Mouse (Mus musculus): ENCODE measurements at regions not wholly inside any gene's neighbourhood (a gene's known extent, or its start where the extent isn't known, plus 50 kb on each side); places are given as distances from the start of the nearest gene placed in this dataset.
"Not testable (repeated sequence)": the region's sequence is repeated elsewhere in the genome, so short reads cannot be mapped to it uniquely, and the experiment has no call there.

DNA sequence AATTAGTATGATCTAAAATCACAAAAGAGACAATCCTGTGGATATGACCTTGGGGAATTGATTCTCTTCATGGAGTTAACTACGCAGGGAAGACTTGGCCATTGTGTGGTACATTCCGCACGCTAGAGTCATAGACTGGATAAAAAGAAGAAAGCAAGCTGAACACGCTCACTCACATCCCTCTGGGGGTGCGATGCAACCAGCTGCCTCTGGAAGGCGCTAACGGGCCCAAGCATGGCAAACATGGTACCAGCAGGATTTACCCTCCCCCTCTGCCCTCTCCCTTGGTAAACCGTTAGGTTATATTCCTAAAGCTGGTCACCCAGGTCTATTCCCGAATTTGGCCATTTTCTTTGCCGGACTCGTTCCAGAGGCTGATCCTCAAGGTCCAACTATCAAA lies 102.2 kb upstream of the Dazl start:
- no peak for ATAC-seq (ENCODE audit: poor library complexity, severe bottlenecking)

DNA sequence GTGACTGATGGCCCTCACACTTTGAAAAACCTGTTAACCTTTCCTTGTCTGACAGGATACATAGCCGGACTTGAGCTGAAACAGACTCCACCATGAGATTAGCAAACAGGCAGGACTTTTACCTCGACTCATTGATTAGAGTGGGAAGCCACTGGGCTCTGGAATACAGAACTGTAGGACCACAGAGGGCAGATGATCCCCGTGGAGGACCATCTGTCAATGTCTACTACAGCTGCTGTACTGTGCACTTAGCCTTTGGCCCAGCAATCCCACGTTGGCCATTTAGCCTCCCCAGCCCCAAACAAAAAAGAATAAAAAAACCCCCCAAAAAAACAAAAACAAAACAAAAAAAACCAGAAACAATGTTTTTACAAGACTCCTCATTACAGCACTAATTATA lies 103.9 kb upstream of the Dazl start:
- no peak for ATAC-seq (ENCODE audit: poor library complexity, severe bottlenecking)

- no peak for ATAC-seq (ENCODE audit: poor library complexity, severe bottlenecking)
These were observed 101.8 kb upstream of the Plcl2 start for GRCm38 (mm10) chr17:50407249-50407990.

DNA sequence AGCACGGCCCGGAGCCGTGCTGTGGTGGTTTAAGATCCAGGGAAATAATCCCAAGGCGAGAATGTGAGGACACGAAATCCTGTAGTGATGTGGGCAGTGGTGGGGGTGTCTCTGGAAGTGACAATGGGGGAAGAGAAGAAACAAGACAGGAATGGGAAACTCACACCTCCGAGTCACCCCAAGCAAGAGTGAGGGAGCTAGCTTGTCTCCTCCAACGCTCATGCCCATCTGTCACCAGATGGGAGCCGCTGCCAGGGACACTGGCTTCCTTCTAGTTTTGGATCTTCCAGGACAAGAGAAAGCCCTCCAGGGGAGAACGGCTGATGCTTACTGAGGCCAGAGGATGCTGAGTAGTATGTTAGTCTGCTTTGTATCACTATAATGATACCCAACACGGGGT lies 100.6 kb upstream of the Plcl2 start:
- no peak for ATAC-seq (ENCODE audit: poor library complexity, severe bottlenecking)

DNA sequence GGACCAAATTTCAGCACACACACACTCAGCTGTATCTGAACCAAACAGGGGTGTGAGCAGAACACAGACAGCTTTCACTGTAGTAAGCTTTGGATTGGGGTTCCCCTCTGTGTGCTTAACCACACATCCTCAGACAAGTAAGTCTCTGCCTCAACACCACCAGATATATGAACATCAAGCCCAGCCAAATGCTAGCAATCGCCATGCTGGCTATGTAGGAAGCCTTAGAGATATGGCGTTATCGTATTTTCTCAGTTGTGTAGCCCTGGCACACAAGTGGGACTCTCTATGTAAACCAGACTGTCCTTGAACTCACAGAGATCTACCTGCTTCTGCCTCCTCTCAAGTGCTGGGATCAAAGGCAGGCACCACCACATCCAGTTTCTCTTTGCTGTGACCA lies 99.9 kb upstream of the Plcl2 start:
- ATAC-seq (ENCODE audit: poor library complexity, severe bottlenecking), result no peak

GRCm38 (mm10) chr17:50409895-50410294 lies 99.3 kb upstream of the Plcl2 start:
- peak; percentile 92 for ATAC-seq (ENCODE audit: poor library complexity, severe bottlenecking)

DNA sequence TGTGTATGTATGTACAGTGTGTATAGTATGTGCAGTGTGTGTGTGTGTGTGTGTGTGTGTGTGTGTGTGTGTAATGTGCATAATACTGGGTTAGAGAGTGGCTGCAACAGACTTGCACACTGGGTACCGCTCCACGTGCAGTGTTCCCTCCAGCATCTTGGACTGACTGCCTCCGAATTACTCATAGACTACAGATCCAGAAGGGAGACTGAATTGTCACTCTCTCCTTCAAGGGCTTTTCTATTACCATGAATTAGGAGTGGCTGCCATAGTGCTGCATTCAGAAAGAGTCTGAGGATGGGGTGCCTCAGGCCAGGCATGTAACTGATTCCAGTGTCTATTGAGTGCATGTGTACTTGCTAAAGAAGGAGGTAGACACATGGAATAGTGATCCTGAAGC lies 98.9 kb upstream of the Plcl2 start:
- ATAC-seq (ENCODE audit: poor library complexity, severe bottlenecking), result no peak

DNA sequence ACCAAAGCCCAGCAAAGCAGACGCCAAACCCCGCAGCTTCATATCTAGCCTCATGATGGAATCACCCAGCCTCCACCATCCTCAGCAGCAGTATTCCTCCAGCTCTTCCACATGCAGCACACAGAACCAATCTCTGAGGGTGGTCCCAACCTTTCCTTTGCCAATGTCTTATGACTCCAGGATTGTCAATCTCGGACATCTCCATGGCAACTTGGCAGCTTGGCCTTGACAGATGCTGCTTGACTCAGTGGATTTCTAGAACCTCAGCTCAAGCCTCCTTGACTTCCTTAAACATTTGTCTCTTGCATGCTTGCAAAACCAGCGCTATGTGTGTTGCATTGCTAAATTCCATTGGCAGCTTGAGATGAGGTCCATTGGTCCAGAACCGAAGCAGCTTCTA lies 96.8 kb upstream of the Plcl2 start:
- no peak for ATAC-seq (ENCODE audit: poor library complexity, severe bottlenecking)

- ATAC-seq (ENCODE audit: poor library complexity, severe bottlenecking), result no peak
These were observed 95.3 kb upstream of the Plcl2 start for GRCm38 (mm10) chr17:50413916-50414315.

DNA sequence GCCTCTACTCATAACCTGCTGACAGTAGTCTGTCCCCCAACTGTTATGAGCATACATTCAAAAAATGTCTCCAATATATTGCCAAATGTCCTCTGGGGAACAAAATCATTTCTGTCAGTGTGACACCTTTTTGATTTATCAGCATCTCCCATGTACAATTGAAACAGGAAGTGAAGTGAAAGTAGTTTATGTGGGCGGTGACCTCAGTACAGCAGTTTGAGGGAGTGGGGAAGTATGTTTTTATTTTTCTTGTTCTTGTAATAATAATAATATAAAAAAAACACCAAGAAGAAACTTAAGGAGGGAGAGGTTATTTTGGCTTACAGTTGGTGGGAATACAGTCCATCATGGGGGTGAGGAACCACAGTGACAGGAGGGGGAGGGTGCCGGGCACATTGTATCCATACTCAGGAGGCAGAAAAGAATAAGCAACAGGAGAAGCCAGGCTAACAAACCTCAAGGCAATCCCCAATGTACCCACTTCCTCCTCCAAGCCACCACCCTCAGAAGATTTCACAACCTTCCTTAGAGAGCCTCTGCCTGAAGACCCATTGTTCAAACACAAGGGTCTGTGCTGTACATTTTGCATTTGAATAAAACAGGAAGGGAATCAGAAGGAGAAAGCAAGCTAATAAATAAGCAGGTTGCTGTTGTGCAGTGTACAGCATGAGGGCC lies 93.7 kb upstream of the Plcl2 start:
- peak; percentile 90 for ATAC-seq (ENCODE audit: poor library complexity, severe bottlenecking)

- no peak for ATAC-seq (ENCODE audit: poor library complexity, severe bottlenecking)
These were observed 93.1 kb upstream of the Plcl2 start for GRCm38 (mm10) chr17:50416119-50416518.

DNA sequence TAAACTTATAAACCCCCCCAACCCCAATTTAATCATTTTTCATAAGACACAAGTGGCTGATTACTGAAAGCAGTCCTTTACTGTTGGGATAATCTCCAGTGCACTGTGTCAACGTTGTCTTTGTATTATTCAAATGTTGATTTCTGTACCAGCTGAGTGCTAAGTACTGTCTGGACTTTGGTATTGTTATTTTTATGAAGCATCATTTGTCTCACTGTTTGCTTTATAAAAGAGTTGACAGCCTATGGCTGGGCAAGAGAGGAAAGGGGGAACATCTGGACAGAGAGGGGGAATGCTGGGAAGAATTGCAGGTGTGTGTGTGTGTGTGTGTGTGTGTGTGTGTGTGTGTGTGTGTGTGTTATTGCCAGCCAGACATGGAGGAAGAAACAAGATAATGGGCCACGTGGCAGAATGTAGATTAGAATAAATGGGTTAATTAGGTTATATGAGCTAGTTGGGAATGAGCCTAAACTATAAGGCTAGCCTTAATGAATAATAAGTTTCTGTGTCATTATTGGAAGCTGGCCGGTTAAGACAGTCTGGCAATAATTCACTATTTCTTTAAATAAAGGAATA lies 92.6 kb upstream of the Plcl2 start:
- no peak for ATAC-seq (ENCODE audit: poor library complexity, severe bottlenecking)

DNA sequence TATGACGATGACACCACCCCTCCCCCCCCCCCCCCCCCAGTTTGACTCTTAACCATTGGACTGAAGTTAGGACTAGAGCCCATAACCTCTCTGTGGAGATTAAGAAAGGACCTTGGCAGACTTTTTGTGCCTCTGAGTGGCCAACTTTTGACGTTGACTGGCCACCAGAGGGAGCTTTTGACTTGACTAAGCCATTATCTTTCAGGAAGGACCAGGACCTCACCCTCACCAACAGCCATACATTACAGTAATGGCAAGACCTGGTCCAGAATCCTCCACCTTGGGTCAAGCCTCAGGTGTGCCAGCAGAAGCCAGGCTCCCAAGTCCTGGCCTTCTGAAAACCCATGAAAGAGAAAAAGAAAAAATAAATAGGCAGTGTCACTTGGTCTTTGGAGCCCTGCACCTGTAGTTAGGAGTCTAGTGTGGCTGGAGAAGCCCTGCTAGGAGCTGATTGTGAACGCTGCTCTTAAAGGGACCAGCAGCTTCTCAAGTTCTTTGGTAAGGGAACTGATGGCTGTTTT lies 90.3 kb upstream of the Plcl2 start:
- no peak for ATAC-seq (ENCODE audit: poor library complexity, severe bottlenecking)

DNA sequence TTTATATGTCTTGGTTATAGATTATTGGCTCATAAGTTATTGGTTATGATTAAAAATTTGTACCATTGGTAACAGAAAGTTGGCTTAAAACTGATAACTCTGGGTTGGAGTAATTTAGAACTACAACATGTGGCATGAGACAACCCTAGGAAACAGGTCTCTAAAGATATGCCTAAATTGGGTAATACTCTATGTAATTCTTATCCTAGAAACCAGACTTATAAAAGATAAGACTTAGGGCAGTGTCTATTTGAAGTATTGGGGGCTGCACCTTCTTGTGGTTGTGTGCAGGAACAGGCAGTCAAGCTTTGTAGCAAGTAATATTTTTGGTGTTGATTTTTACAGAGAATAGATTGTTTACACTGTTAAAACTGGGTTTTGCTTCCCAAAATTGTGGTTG lies 89.7 kb upstream of the Plcl2 start:
- not testable (repeated sequence) for ATAC-seq (ENCODE audit: poor library complexity, severe bottlenecking)

GRCm38 (mm10) chr17:50419966-50420365 lies 89.2 kb upstream of the Plcl2 start:
- peak; percentile 40; the same call in 1 of the 2 replicates for ATAC-seq (ENCODE audit: poor library complexity, severe bottlenecking)

- no peak for ATAC-seq (ENCODE audit: poor library complexity, severe bottlenecking)
These were observed 88.5 kb upstream of the Plcl2 start for GRCm38 (mm10) chr17:50420690-50421089.

GRCm38 (mm10) chr17:50421476-50421875 lies 87.7 kb upstream of the Plcl2 start:
- no peak for ATAC-seq (ENCODE audit: poor library complexity, severe bottlenecking)

GRCm38 (mm10) chr17:50425110-50425509 lies 84.1 kb upstream of the Plcl2 start:
- ATAC-seq (ENCODE audit: poor library complexity, severe bottlenecking), result no peak

GRCm38 (mm10) chr17:50425531-50425930 lies 83.7 kb upstream of the Plcl2 start:
- ATAC-seq (ENCODE audit: poor library complexity, severe bottlenecking), result no peak

GRCm38 (mm10) chr17:50426146-50426545 lies 83.1 kb upstream of the Plcl2 start:
- ATAC-seq (ENCODE audit: poor library complexity, severe bottlenecking), result no peak

DNA sequence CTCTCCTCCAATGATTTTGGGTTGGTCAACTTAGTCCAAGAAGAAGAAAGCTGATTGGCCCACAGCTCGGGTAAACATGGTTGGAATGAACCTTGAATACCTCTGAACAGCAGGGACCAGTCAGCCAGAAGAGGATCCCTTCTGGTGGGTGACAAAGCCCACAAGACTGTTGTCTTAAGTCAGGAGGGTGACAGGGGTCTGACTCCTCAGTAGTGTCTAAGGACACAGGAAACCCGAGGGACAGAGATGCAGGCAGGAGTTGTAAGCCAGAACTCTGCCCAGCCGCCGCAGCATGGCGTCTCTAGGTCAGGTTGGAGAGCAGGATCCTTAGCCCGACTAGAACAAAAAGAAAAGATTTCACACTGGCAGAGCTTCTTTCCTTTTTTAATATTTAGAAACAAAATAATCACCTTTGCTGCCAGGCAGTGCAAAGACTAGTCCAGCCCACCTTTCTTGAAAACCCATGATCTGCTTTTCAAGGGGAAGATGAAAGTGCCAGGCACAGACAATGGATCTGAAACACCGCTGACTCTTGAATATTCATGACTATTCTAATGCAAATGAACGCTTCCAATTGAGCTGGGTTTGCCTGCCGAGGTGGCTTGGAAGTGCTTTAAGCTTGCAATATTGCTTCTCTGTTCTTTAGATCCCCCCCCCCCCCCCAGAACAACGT lies 81.7 kb upstream of the Plcl2 start:
- ATAC-seq (ENCODE audit: poor library complexity, severe bottlenecking), result no peak
